Mouse (Mus musculus) layer of hippocampus, postnatal 14 days (tissue): ENCODE data around the gene Tmbim4. TPM values are rescaled to one million over a fixed set of nuclear protein-coding genes. Genes with fewer than 3 reads are reported as not detected.

ENCODE experiments used
- DNase-seq, 2 experiments: peaks; one replicate each; pipeline ENCODE4 v3.0.0; 2021 to 2022; ENCODE audit warnings: low spot score in 2 of 2, mixed read lengths in 1 of 2
- total RNA-seq, 2 experiments: library from RNA; stranded (reverse); gene quantifications; 2 replicates each; pipeline ENCODE4 v1.2.3; 2021

Tmbim4 gene
- total RNA-seq, 2 experiments from 2014 or later: 56.1 to 62.4 TPM

DNA sequence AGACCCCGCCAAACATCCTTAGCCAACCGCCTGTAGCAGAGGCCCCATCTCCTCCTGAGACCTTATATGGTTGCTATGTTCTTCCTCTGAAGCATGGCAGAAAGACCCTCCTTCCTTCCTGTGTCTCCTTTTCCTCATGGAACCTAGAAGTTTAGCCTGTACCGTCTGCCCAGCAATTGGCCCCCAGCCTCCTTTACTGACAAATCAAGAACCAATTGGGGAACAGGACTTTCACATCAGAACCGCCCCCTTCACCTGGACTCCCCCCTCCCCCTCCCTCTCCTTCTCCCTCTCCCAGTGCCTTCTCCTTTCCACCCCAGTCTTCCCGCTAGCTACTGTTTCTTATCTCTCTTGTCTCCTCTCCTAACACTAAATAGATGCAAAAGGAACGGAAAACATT lies 38.1 kb downstream of the Tmbim4 start:
- no peak for DNase-seq

GRCm38 (mm10) chr10:120242421-120242820 lies 41.0 kb downstream of the Tmbim4 start:
- DNase-seq: no peak

- DNase-seq: no peak
These were observed 44.3 kb downstream of the Tmbim4 start for GRCm38 (mm10) chr10:120245681-120246080.

DNA sequence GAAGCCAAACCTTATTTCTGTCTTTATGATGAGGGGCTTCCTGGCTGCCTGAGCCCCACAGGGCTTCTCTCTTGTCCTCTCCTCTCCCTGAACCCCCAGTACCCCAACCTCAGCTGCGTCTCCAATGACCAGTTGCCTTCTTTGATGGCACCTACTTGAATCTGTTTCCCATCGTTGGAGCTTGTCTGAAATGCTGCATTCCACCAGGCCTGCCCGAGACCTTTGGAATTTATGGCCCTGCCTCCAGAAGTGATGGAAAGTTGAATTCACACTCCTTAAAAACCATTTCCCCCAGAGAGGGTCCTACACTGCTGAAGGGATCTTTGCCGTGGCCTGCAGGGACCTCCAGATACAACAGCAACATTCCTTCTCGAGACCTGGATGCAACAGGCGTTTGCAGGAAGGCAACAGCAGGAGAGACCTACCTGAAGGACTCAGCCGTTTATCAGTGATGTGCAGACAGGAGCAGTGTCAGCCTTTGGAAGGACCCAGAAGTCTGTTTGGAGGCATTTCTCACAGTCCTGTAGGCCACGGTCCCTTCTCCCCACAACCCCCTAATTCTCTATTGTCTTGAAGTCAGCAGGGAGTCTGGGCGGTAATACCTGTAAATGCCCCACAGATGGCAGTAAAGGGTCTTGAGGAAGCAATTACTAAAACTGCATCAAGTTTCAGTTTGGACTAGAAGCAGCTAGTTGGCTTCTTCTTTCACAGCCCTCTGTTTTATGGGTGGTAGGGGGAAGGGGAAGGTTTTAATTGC lies 45.8 kb downstream of the Tmbim4 start:
- DNase-seq: peak; percentile 35 to 51

- no peak for DNase-seq
These were observed 49.7 kb downstream of the Tmbim4 start for GRCm38 (mm10) chr10:120250911-120251683.

DNA sequence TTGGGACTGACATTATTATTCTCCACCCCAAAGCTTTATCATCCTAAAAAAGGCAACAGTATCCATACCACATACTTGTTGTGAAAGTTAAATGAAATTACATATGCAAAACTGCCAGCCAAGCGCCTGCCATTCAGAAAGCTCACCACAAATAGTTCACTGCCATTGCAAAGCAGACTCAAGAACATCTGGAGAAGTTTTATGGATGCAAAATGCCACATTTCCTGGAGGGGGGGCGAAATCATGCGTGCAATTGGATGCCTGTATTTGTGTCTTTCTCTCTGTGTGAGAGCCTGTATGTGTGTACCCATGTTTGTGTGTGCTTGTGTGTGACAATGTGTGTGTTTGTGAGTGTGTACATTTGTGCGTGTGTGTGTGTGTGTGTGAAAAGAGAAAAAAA lies 50.4 kb downstream of the Tmbim4 start:
- no peak for DNase-seq

DNA sequence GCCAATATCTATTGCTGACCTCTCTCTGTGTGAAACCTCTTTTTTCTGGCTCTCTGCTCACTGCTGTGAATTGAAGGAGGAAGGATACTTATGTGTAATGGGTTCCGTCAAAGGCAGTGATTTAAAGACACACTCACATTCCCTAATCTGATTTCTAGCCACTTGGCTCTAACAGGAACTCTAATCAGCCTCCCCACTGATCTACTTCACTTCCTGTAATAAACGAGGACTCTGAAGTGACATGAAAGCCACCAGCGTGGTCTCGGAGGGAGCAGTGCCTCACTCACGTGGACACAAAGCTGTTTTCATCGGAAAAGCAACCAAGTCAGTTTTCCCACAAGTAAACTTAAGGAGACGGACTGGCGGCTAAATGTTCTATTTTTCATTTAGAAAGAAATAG lies 51.4 kb downstream of the Tmbim4 start:
- no peak for DNase-seq

DNA sequence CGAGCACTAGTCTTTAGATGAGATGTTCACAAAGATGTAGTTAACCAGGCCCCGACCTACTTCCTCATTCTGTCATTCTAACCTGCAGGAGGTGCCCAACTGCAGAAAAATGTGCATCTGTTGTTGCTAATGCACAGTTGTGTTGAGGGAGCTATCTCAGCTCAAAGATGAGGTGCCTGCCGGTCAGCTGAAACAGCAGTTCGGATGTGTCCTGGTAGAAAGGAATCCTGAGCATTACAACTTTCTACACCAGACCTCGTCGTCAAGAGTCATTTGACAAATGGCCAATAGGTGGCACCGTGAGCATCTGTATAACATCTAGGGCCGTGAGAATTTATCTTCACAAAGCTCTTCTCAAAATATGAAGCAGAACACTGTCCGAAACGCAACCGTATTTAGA lies 55.8 kb downstream of the Tmbim4 start:
- DNase-seq: peak; percentile 14 to 52

DNA sequence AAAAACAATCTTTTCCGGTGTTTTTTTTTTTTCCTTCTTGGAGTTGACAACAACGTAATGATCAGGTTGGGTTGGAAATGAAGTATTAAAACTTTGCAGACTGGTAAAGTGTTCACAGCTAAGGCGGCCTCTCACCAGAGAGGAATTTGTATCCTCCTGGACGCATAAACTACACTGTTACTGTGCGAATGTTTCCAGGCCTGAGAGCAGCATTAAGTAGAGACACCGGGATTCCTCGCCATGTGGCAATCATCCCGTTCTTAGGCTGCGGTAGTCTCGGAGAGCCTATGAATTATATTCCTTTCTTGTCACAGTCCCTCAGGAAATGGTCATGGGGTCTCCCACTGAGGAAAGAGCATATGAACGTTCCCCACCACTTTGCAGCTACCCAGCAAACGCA lies 66.4 kb downstream of the Tmbim4 start:
- no peak for DNase-seq

GRCm38 (mm10) chr10:120269946-120270345 lies 68.6 kb downstream of the Tmbim4 start:
- no peak for DNase-seq

GRCm38 (mm10) chr10:120270777-120271176 lies 69.4 kb downstream of the Tmbim4 start:
- DNase-seq: peak in 1 of 2 experiments; percentile 17

- DNase-seq: no peak
These were observed 69.9 kb downstream of the Tmbim4 start for GRCm38 (mm10) chr10:120271318-120271717.

DNA sequence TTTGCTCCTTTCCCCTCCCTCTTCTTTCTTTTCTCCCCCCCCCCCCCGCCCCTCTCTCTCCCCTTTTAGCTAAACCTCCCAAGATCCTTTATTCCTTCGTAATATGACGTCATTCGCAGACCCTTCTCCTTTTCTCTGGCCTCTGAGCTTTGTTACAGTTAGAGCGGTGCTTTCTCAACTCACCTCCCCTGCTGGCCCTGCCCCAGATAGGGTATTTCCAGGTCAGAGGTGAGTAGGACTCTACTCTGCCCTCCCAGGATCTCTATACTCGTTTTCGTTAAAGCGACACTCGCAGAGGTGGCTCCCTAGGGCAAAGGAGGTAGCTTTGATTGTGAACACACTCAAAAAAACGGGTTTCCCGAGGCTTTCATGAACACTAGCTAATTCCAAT lies 70.5 kb downstream of the Tmbim4 start:
- no peak for DNase-seq

GRCm38 (mm10) chr10:120272270-120272883 lies 71.0 kb downstream of the Tmbim4 start:
- no peak for DNase-seq

- DNase-seq: no peak
These were observed 71.9 kb downstream of the Tmbim4 start for GRCm38 (mm10) chr10:120273335-120273734.

Other genes starting within 250 kb of the Tmbim4 start
- 1 to 10 TPM; 3.8 to 4.6 TPM for gene Helb, start 88.6 kb upstream of the Tmbim4 start, total RNA-seq
- gene Irak3, start 540 bp downstream of the Tmbim4 start, total RNA-seq: under 1 TPM; 0.18 to 0.69 TPM
- gene Llph, start 25.5 kb downstream of the Tmbim4 start, total RNA-seq: 10 to 100 TPM; 15.0 to 19.5 TPM